Mouse (Mus musculus): ENCODE measurements around the gene Tspan11.

GRCm38 (mm10) chr6:128003542-128003941 lies 116.2 kb downstream of the Tspan11 start:
- no peak for TF ChIP-seq EP300 (IDR thresholded peaks at IDR 0.05; ENCODE audit: low read length)
- TF ChIP-seq USF1 (IDR thresholded peaks at IDR 0.05; ENCODE audit: low read depth, low read length) = no peak
- TF ChIP-seq TBP (conservative IDR thresholded peaks at IDR 0.05; ENCODE audit: low read depth, low read length) = no peak
- no peak for TF ChIP-seq POLR2A (IDR thresholded peaks at IDR 0.05; ENCODE audit: low read depth, low read length)
- TF ChIP-seq POLR2AphosphoS2 (IDR thresholded peaks at IDR 0.05; ENCODE audit: low read depth, low read length) = no peak
- TF ChIP-seq CTCF (conservative IDR thresholded peaks at IDR 0.05 in 1 of 2, IDR thresholded peaks at IDR 0.05 in 1 of 2; ENCODE audit: low read depth in 2 of 2, low read length in 2 of 2) = no peak
- TF ChIP-seq MAZ (IDR thresholded peaks at IDR 0.05; ENCODE audit: low read depth, low read length) = no peak
- TF ChIP-seq NRF1 (IDR thresholded peaks at IDR 0.05; ENCODE audit: low read depth, low read length) = no peak
- TF ChIP-seq SMC3 (IDR thresholded peaks at IDR 0.05; ENCODE audit: low read depth, low read length) = no peak
- TF ChIP-seq ZNF384 (IDR thresholded peaks at IDR 0.05; ENCODE audit: low read depth, low read length) = no peak
- TF ChIP-seq MAX (IDR thresholded peaks at IDR 0.05; ENCODE audit: low read length) = no peak
- TF ChIP-seq CHD2 (IDR thresholded peaks at IDR 0.05; ENCODE audit: low read length) = no peak
- TF ChIP-seq UBTF (IDR thresholded peaks at IDR 0.05; ENCODE audit: low read depth, low read length) = no peak

All from CH12.LX (cell line).